ENCODE assay signal across 27 mouse cellular contexts in the genomic region with DNA sequence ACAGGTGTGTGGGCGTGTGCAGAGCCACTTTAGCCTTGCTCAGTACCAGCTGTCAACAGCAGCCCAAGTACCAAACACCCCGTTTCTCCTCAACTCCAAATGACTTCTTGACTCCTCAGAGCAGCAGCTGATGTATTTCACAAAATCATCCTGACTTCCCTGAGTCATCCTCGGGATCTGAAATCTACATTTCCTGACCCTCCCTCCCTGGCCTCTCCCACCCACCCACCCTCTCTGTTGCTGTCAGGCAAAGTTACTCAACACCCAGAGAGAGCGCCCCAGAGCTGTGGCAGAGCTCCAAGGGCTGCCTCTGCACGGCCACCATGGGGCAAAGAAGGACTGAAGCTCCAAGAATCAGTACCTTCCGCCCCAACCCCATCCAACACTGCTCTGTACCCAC.
"Had no signal": no experiment of that assay in that cellular context is flagged by ENCODE, and none has a peak within 500 bp of the region (broad histone marks: within the 10 kb centered on the region; RNA-seq: fewer than 3 reads in every experiment).

No protein-coding gene starts in this region.

- H3K9ac ChIP-seq: heart, embryonic 13.5 days; heart, embryonic 15.5 days; hindbrain, embryonic 12.5 days; hindbrain, embryonic 14.5 days; intestine, embryonic 15.5 days; limb, embryonic 12.5 days; liver, embryonic 13.5 days had no signal

- H3K4me2 ChIP-seq: heart, embryonic 11.5 days; heart, embryonic 13.5 days; heart, embryonic 15.5 days; hindbrain, embryonic 12.5 days; hindbrain, embryonic 14.5 days; intestine, embryonic 15.5 days; limb, embryonic 12.5 days; liver, embryonic 11.5 days; liver, embryonic 13.5 days had no signal

- ATAC-seq: hindbrain, embryonic 16.5 days; inflammation-experienced regulatory T-cells, adult 6 months; intestine, embryonic 15.5 days; intestine, postnatal 0 days had no signal

- H3K4me3 ChIP-seq: heart, adult 2 months; heart, embryonic 13.5 days; heart, embryonic 15.5 days; hindbrain, embryonic 10.5 days; hindbrain, embryonic 12.5 days; intestine, embryonic 15.5 days; layer of hippocampus, adult 2 months; left cerebral cortex, adult 2 months; limb, embryonic 10.5 days; limb, embryonic 12.5 days; liver, embryonic 13.5 days had no signal

- H3K27ac ChIP-seq: heart, adult 2 months; heart, embryonic 13.5 days; heart, embryonic 15.5 days; hindbrain, embryonic 10.5 days; hindbrain, embryonic 12.5 days; hindbrain, embryonic 14.5 days; intestine, embryonic 15.5 days; layer of hippocampus, adult 2 months; left cerebral cortex, adult 2 months; limb, embryonic 10.5 days; limb, embryonic 12.5 days; liver, embryonic 13.5 days had no signal

- H3K9me3 ChIP-seq: heart, embryonic 13.5 days; heart, embryonic 15.5 days; hindbrain, embryonic 10.5 days; hindbrain, embryonic 12.5 days; intestine, embryonic 15.5 days; limb, embryonic 10.5 days; limb, embryonic 12.5 days; liver, embryonic 13.5 days had no signal

- H3K27me3 ChIP-seq: heart, embryonic 13.5 days; heart, embryonic 15.5 days; hindbrain, embryonic 12.5 days; intestine, embryonic 15.5 days; limb, embryonic 12.5 days; liver, embryonic 13.5 days had no signal

- H3K36me3 ChIP-seq: heart, embryonic 13.5 days; heart, embryonic 15.5 days; hindbrain, embryonic 10.5 days; hindbrain, embryonic 12.5 days; intestine, embryonic 15.5 days; limb, embryonic 10.5 days; limb, embryonic 12.5 days; liver, embryonic 13.5 days had no signal

- H3K4me1 ChIP-seq: heart, embryonic 15.5 days; hindbrain, embryonic 12.5 days; intestine, embryonic 15.5 days; limb, embryonic 10.5 days; liver, embryonic 13.5 days had no signal

- DNase-seq: gastrocnemius, postnatal 14 days; gastrocnemius, postnatal 36 days; heart, adult 2 months; heart, postnatal 14 days; heart, postnatal 4 days; kidney, adult 18-20 months; kidney, adult 8-10 months; kidney, postnatal 10 days; kidney, postnatal 25 days; kidney, postnatal 4 days; liver; liver, embryonic 13.5 days had no signal
